Mouse (Mus musculus) lung, postnatal 0 days (tissue): ENCODE results near the gene Ogt. TPM values are rescaled to one million over a fixed set of nuclear protein-coding genes. Genes with fewer than 3 reads are reported as not detected.

ENCODE experiments used
- ATAC-seq: fragments of 200-750 bp; cut with Nextera tagmentation; 2 replicates; pipeline ENCODE4 v1.8.0; 2017; ENCODE audit warnings: moderate library complexity
- DNase-seq: peaks from one replicate; pipeline ENCODE4 v3.0.0-alpha.2; 2016; ENCODE audit warnings: low spot score
- H3K27ac ChIP-seq: fragments of 300-500 bp; sonication (generic); 2 replicates; pipeline ENCODE4 v1.5.1; 2014; ENCODE audit warnings: antibody characterized with exemption, mild to moderate bottlenecking, low read length, mixed read lengths
- H3K27me3 ChIP-seq: fragments of 300-500 bp; sonication (generic); replicated peaks from 2 replicates; pipeline ENCODE4 v1.6.1; 2014; ENCODE audit warnings: low read length, mixed read lengths; ENCODE audit not compliant: insufficient read depth
- H3K36me3 ChIP-seq: fragments of 300-500 bp; sonication (generic); 2 replicates; pipeline ENCODE4 v1.6.1; 2014; ENCODE audit warnings: low read length, mixed read lengths; ENCODE audit not compliant: insufficient read depth
- H3K4me1 ChIP-seq: fragments of 300-500 bp; sonication (generic); 2 replicates; pipeline ENCODE4 v1.6.1; 2014; ENCODE audit warnings: antibody characterized with exemption, low read depth, low read length, mixed read lengths; ENCODE audit not compliant: insufficient read depth
- H3K4me2 ChIP-seq: fragments of 300-500 bp; sonication (generic); replicated peaks from 2 replicates; pipeline ENCODE4 v1.6.1; 2014; ENCODE audit warnings: low read depth, mild to moderate bottlenecking, low read length, moderate library complexity, mixed read lengths
- H3K4me3 ChIP-seq: fragments of 300-500 bp; sonication (generic); 2 replicates; pipeline ENCODE4 v1.5.1; 2014; ENCODE audit warnings: low read depth, low read length
- H3K9ac ChIP-seq: fragments of 300-500 bp; sonication (generic); replicated peaks from 2 replicates; pipeline ENCODE4 v1.6.1; 2014; ENCODE audit warnings: low read depth, mild to moderate bottlenecking
- H3K9me3 ChIP-seq: fragments of 300-500 bp; sonication (generic); 2 replicates; pipeline ENCODE4 v1.6.1; 2016; ENCODE audit warnings: low read length, mixed read lengths
- CTCF ChIP-seq: IDR thresholded peaks from 2 replicates; pipeline ENCODE4 v1.5.1; 2016; ENCODE audit warnings: antibody characterized with exemption, mild to moderate bottlenecking
- EP300 ChIP-seq: IDR thresholded peaks from 2 replicates; pipeline ENCODE4 v1.6.1; 2016; ENCODE audit warnings: antibody characterized with exemption, mild to moderate bottlenecking, control low read depth
- WGBS: fragments of 180-500 bp; shearing (Covaris S2); extraction: QIAGEN DNeasy Blood & Tissue Kit; methylation state at CpG from one replicate; pipeline ENCODE4 v1.1.7; 2014; 5-methylcytosine and 5-hydroxymethylcytosine counted together
- polyA plus RNA-seq: library from polyadenylated mRNA; unstranded; fragments of >200 nt; fragmentation: Nextera tagmentation; extraction: Ambion mirVana; gene quantifications from 2 replicates; pipeline ENCODE4 v1.2.1, GENCODE M21; 2015

Ogt gene
- polyA plus RNA-seq, 1 experiment from 2014 or later, result 76.6 TPM

DNA sequence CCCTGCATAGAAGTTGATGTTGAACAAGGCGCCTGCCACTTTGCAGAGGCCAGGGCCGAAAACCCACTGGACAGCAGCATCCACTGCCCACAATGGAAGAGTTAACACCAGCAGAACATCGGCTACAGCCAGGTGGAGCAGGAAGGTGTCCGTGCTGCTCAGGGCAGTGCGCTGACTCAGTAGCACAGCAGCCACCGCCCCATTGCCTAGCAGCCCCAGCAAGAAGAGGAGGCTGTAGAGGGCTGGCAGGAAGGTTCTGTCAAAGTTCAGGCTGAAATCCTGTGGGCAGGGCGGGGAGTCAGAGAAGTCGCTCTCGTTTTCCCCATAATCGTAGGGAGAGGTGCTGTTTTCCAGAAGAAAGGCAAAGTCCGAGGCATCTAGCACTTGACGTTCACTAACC lies 92.8 kb downstream of the Ogt start:
- no peak for TF ChIP-seq EP300
- TF ChIP-seq CTCF, result no peak
- DNase-seq (no peak), ATAC-seq (no peak)
- H3K27ac ChIP-seq, result no peak overlapping the region
- H3K27me3 ChIP-seq, result no peaks in the 10 kb centered on the region
- no peaks in the 10 kb centered on the region for H3K36me3 ChIP-seq
- WGBS, result 69% methylated on average over 12 of the region's 12 CpGs
- H3K4me1 ChIP-seq, result no peaks in the 10 kb centered on the region
- no peak overlapping the region for H3K4me2 ChIP-seq
- no peak overlapping the region for H3K4me3 ChIP-seq
- H3K9ac ChIP-seq, result no peak overlapping the region
- no peaks in the 10 kb centered on the region for H3K9me3 ChIP-seq

DNA sequence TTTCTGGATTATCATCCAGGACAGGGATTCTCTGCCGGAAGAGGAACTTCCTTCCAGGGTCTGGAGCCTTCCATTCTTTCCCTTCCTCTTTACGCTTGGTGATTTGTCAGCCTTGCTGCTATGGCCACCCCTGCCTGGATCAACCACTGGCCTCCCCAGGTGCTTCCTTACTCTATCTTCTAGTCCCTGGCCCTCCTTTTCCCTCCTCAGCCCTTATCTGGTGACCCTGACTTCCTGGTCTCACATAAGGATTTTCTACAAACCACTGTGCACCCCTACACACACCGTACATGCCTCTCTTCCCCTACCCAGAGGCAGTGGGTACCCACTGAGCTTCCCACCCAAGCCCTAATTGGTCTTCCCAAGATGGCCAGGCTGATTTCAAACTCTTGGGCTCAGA lies 93.4 kb downstream of the Ogt start:
- no peaks in the 10 kb centered on the region for H3K27me3 ChIP-seq

DNA sequence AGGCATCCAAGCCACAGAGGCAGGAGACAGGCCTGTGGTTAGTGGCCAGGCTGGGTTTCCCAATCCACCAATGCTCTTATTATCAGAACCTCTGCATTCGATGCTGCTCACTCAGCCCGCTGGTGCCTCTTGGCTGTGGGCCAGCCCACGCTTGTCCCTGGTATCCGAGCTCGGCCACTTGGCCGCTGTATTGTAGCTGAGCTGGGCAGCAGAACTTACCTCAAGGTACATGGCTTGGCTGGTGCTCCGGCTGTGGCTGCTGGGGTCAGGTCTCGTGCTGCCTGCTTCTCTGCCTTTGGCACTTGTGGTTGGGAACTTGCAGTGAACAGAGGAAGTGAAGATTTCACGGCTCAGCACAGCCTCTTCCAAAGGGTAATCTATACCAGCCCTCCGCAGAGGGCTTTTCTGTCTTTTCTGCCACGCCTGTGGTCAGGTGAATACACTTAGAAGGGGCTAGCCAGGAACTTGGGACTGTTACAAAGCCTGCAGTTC lies 94.0 kb downstream of the Ogt start, which contains the start of gene Cxcr3:
Gene Cxcr3, minus strand, starts transcription at position 442 of the 492 bp plus-strand sequence.
- H3K9me3 ChIP-seq, result no peaks in the 10 kb centered on the region
- ATAC-seq (peak; percentile 26; the same call in 1 of the 2 replicates), DNase-seq (peak; percentile 16)
- 27% methylated on average over 11 of the region's 11 CpGs for WGBS
- H3K27me3 ChIP-seq, result no peaks in the 10 kb centered on the region
- H3K9ac ChIP-seq, result no peak within 1 kb of the TSS
- H3K4me3 ChIP-seq, result no peak within 1 kb of the TSS
- H3K4me2 ChIP-seq, result no peak within 1 kb of the TSS
- no peaks in the 10 kb centered on the region for H3K36me3 ChIP-seq
- TF ChIP-seq CTCF (no peak), EP300 (no peak)
- no peak within 1 kb of the TSS for H3K27ac ChIP-seq
- no peaks in the 10 kb centered on the region for H3K4me1 ChIP-seq

More for the DNA sequence above, 93.4 kb downstream of the Ogt start:
- WGBS, result 67% methylated on average over 3 of the region's 3 CpGs
- Histone ChIP-seq H3K9ac (no peak overlapping the region), H3K27ac (no peak overlapping the region), H3K4me2 (no peak overlapping the region), H3K9me3 (no peaks in the 10 kb centered on the region), H3K4me1 (no peaks in the 10 kb centered on the region), H3K4me3 (no peak overlapping the region), H3K36me3 (no peaks in the 10 kb centered on the region)
- ATAC-seq (no peak), DNase-seq (no peak)
- TF ChIP-seq EP300 (no peak), CTCF (no peak)

Other genes starting within 250 kb of the Ogt start
- gene Zmym3, start 219.2 kb upstream of the Ogt start, polyA plus RNA-seq, result 12.7 and 14.3 TPM in 2 replicates
- gene Nono, start 210.7 kb upstream of the Ogt start, polyA plus RNA-seq, result 117 and 131 TPM in 2 replicates
- gene Itgb1bp2, start 191.0 kb upstream of the Ogt start, polyA plus RNA-seq, result 2.3 and 3.0 TPM in 2 replicates
- 4.0 and 5.6 TPM in 2 replicates for gene Taf1, start 107.3 kb upstream of the Ogt start, polyA plus RNA-seq
- 0.50 and 0.54 TPM in 2 replicates for gene Cxcr3, start 94.2 kb downstream of the Ogt start, polyA plus RNA-seq
- not detected in 2 replicates for gene Gm4779, start 154.4 kb downstream of the Ogt start, polyA plus RNA-seq
- gene 8030474K03Rik, start 154.6 kb downstream of the Ogt start, polyA plus RNA-seq, result 0.12 TPM in 1 of 2 replicates, not detected in the other
- 3.4 and 3.6 TPM in 2 replicates for gene Nhsl2, start 209.3 kb downstream of the Ogt start, polyA plus RNA-seq